Mouse (Mus musculus): ENCODE measurements around the gene Cd276.

DNA sequence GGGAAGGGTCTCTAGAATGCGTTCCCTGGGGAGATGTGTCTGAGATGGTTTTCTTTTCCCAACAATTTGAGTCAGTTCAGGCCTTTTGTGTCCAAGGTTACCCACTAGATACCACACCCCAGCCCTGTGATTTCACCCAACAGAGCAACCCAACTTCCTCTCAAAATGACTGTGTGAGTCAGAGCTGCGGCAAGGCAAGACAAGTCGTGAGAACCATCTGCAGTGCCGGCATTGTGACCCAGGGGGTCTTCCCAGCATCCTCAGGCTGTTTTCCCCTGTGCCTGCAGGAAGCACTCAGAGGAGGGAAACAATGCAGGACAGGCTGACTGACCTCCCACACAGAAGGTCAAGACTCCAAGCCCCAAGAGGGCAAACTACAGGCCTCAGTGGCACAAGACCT, 6.3 kb downstream of the Cd276 start:
- TF ChIP-seq CTCF (IDR thresholded peaks at IDR 0.05) (no peak), EP300 (IDR thresholded peaks at IDR 0.05) (no peak)

Measured in lung, postnatal 0 days (tissue).